Mouse (Mus musculus): ENCODE measurements around the gene Per3. TPM values are rescaled to one million over a fixed set of nuclear protein-coding genes. Genes with fewer than 3 reads are reported as not detected.
A peak's percentile ranks its signal among the peaks of the same experiment; 100 is the strongest.

The Per3 gene
- 4.5 and 5.2 TPM in 2 replicates for polyA plus RNA-seq (2014; fragmentation: Nextera tagmentation; extraction: Ambion mirVana)

- peak within 1 kb of the TSS; percentile 44 for H3K4me3 ChIP-seq (ENCODE audit: low read depth, low read length)
- ATAC-seq (ENCODE audit: low FRiP score) (peak; percentile 96), DNase-seq (ENCODE audit: low spot score) (peak; percentile 94)
- H3K9ac ChIP-seq (ENCODE audit: low read depth, low read length), result peak within 1 kb of the TSS; percentile 59
- no peak within 1 kb of the TSS for H3K27ac ChIP-seq (ENCODE audit: low read depth, low read length)
- H3K4me2 ChIP-seq (replicated peaks; ENCODE audit: low read depth, low read length), result peak within 1 kb of the TSS; percentile 93
- no peaks in the 10 kb centered on the region for H3K9me3 ChIP-seq (ENCODE audit: control insufficient read depth, low read length)
- H3K4me1 ChIP-seq (replicated peaks; ENCODE audit: control insufficient read depth, insufficient read depth, low read length), result peaks cover 3% of the 10 kb centered on the region; the same call in 1 of the 2 replicates
- WGBS, result under 1% methylated on average over 77 of the region's 79 CpGs
- no peaks in the 10 kb centered on the region for H3K27me3 ChIP-seq (ENCODE audit: control insufficient read depth, insufficient read depth, low read length)
- H3K36me3 ChIP-seq (ENCODE audit: control insufficient read depth, insufficient read depth, low read length), result 0 out of 2 replicates have a peak, but pooled peaks cover 3% of the 10 kb centered on the region
Observed at GRCm38 (mm10) chr4:151044037-151044943, at the start of gene Per3. Gene Per3 (minus strand): TSS chr4:151044665.

GRCm38 (mm10) chr4:151089270-151089669, 44.8 kb upstream of the Per3 start, which contains the start of gene Gm13090:
Gene Gm13090 (plus strand): TSS chr4:151089570.
- Histone ChIP-seq H3K27me3 (ENCODE audit: control insufficient read depth, insufficient read depth, low read length) (no peaks in the 10 kb centered on the region), H3K4me1 (replicated peaks; ENCODE audit: control insufficient read depth, insufficient read depth, low read length) (no peaks in the 10 kb centered on the region), H3K4me2 (replicated peaks; ENCODE audit: low read depth, low read length) (no peak within 1 kb of the TSS), H3K9me3 (ENCODE audit: control insufficient read depth, low read length) (no peaks in the 10 kb centered on the region), H3K36me3 (ENCODE audit: control insufficient read depth, insufficient read depth, low read length) (peaks cover 9% of the 10 kb centered on the region; the same call in 1 of the 2 replicates), H3K4me3 (ENCODE audit: low read depth, low read length) (no peak within 1 kb of the TSS), H3K27ac (ENCODE audit: low read depth, low read length) (no peak within 1 kb of the TSS), H3K9ac (ENCODE audit: low read depth, low read length) (no peak within 1 kb of the TSS)
- DNase-seq (ENCODE audit: low spot score), result no peak
- no peak for ATAC-seq (ENCODE audit: low FRiP score)
- WGBS, result 95% methylated on average over 7 of the region's 7 CpGs

GRCm38 (mm10) chr4:151088819-151089218, 44.4 kb upstream of the Per3 start:
- H3K36me3 ChIP-seq (ENCODE audit: control insufficient read depth, insufficient read depth, low read length), result peaks cover 9% of the 10 kb centered on the region; the same call in 1 of the 2 replicates
- H3K4me2 ChIP-seq (replicated peaks; ENCODE audit: low read depth, low read length), result no peak overlapping the region
- no peak for DNase-seq (ENCODE audit: low spot score)
- H3K27me3 ChIP-seq (ENCODE audit: control insufficient read depth, insufficient read depth, low read length), result no peaks in the 10 kb centered on the region
- ATAC-seq (ENCODE audit: low FRiP score), result no peak
- H3K9ac ChIP-seq (ENCODE audit: low read depth, low read length), result no peak overlapping the region
- no peaks in the 10 kb centered on the region for H3K9me3 ChIP-seq (ENCODE audit: control insufficient read depth, low read length)
- H3K4me3 ChIP-seq (ENCODE audit: low read depth, low read length), result no peak overlapping the region
- no peaks in the 10 kb centered on the region for H3K4me1 ChIP-seq (replicated peaks; ENCODE audit: control insufficient read depth, insufficient read depth, low read length)
- 92% methylated on average over 14 of the region's 14 CpGs for WGBS
- no peak overlapping the region for H3K27ac ChIP-seq (ENCODE audit: low read depth, low read length)

GRCm38 (mm10) chr4:151087358-151087757, 42.9 kb upstream of the Per3 start:
- 91% methylated on average over 1 of the region's 1 CpGs for WGBS
- H3K4me2 ChIP-seq (replicated peaks; ENCODE audit: low read depth, low read length), result no peak overlapping the region
- peaks cover 11% of the 10 kb centered on the region; the same call in 1 of the 2 replicates for H3K36me3 ChIP-seq (ENCODE audit: control insufficient read depth, insufficient read depth, low read length)
- DNase-seq (ENCODE audit: low spot score) (no peak), ATAC-seq (ENCODE audit: low FRiP score) (no peak)
- no peak overlapping the region for H3K9ac ChIP-seq (ENCODE audit: low read depth, low read length)
- no peak overlapping the region for H3K4me3 ChIP-seq (ENCODE audit: low read depth, low read length)
- no peak overlapping the region for H3K27ac ChIP-seq (ENCODE audit: low read depth, low read length)
- H3K9me3 ChIP-seq (ENCODE audit: control insufficient read depth, low read length), result no peaks in the 10 kb centered on the region
- no peaks in the 10 kb centered on the region for H3K27me3 ChIP-seq (ENCODE audit: control insufficient read depth, insufficient read depth, low read length)
- no peaks in the 10 kb centered on the region for H3K4me1 ChIP-seq (replicated peaks; ENCODE audit: control insufficient read depth, insufficient read depth, low read length)

GRCm38 (mm10) chr4:151083027-151083426, 38.6 kb upstream of the Per3 start:
- Histone ChIP-seq H3K27ac (ENCODE audit: low read depth, low read length) (no peak overlapping the region), H3K27me3 (ENCODE audit: control insufficient read depth, insufficient read depth, low read length) (no peaks in the 10 kb centered on the region), H3K36me3 (ENCODE audit: control insufficient read depth, insufficient read depth, low read length) (peaks cover 20% of the 10 kb centered on the region), H3K9ac (ENCODE audit: low read depth, low read length) (no peak overlapping the region), H3K4me3 (ENCODE audit: low read depth, low read length) (no peak overlapping the region), H3K4me2 (replicated peaks; ENCODE audit: low read depth, low read length) (no peak overlapping the region), H3K9me3 (ENCODE audit: control insufficient read depth, low read length) (no peaks in the 10 kb centered on the region), H3K4me1 (replicated peaks; ENCODE audit: control insufficient read depth, insufficient read depth, low read length) (no peaks in the 10 kb centered on the region)
- WGBS, result 90% methylated on average over 5 of the region's 5 CpGs
- DNase-seq (ENCODE audit: low spot score), result no peak
- ATAC-seq (ENCODE audit: low FRiP score), result no peak

- ATAC-seq (ENCODE audit: low FRiP score), result no peak
- Histone ChIP-seq H3K36me3 (ENCODE audit: control insufficient read depth, insufficient read depth, low read length) (peaks cover 23% of the 10 kb centered on the region), H3K9me3 (ENCODE audit: control insufficient read depth, low read length) (no peaks in the 10 kb centered on the region), H3K27ac (ENCODE audit: low read depth, low read length) (no peak overlapping the region), H3K9ac (ENCODE audit: low read depth, low read length) (no peak overlapping the region), H3K4me1 (replicated peaks; ENCODE audit: control insufficient read depth, insufficient read depth, low read length) (no peaks in the 10 kb centered on the region), H3K4me2 (replicated peaks; ENCODE audit: low read depth, low read length) (no peak overlapping the region), H3K4me3 (ENCODE audit: low read depth, low read length) (no peak overlapping the region), H3K27me3 (ENCODE audit: control insufficient read depth, insufficient read depth, low read length) (no peaks in the 10 kb centered on the region)
- DNase-seq (ENCODE audit: low spot score), result no peak
- WGBS, result 91% methylated on average over 13 of the region's 13 CpGs
Observed at GRCm38 (mm10) chr4:151081977-151082376, 37.5 kb upstream of the Per3 start.

GRCm38 (mm10) chr4:151081355-151081754, 36.9 kb upstream of the Per3 start:
- H3K4me1 ChIP-seq (replicated peaks; ENCODE audit: control insufficient read depth, insufficient read depth, low read length), result no peaks in the 10 kb centered on the region
- WGBS, result 86% methylated on average over 2 of the region's 2 CpGs
- no peak for ATAC-seq (ENCODE audit: low FRiP score)

GRCm38 (mm10) chr4:151074817-151075216, 30.4 kb upstream of the Per3 start:
- Histone ChIP-seq H3K27ac (ENCODE audit: low read depth, low read length) (no peak overlapping the region), H3K4me3 (ENCODE audit: low read depth, low read length) (no peak overlapping the region), H3K9ac (ENCODE audit: low read depth, low read length) (no peak overlapping the region), H3K27me3 (ENCODE audit: control insufficient read depth, insufficient read depth, low read length) (no peaks in the 10 kb centered on the region), H3K4me2 (replicated peaks; ENCODE audit: low read depth, low read length) (no peak overlapping the region), H3K36me3 (ENCODE audit: control insufficient read depth, insufficient read depth, low read length) (peaks cover 21% of the 10 kb centered on the region), H3K9me3 (ENCODE audit: control insufficient read depth, low read length) (no peaks in the 10 kb centered on the region), H3K4me1 (replicated peaks; ENCODE audit: control insufficient read depth, insufficient read depth, low read length) (no peaks in the 10 kb centered on the region)
- ATAC-seq (ENCODE audit: low FRiP score) (no peak), DNase-seq (ENCODE audit: low spot score) (no peak)
- WGBS, result 93% methylated on average over 15 of the region's 15 CpGs

More at GRCm38 (mm10) chr4:151081355-151081754, 36.9 kb upstream of the Per3 start:
- Histone ChIP-seq H3K36me3 (ENCODE audit: control insufficient read depth, insufficient read depth, low read length) (peaks cover 26% of the 10 kb centered on the region), H3K27me3 (ENCODE audit: control insufficient read depth, insufficient read depth, low read length) (no peaks in the 10 kb centered on the region), H3K9me3 (ENCODE audit: control insufficient read depth, low read length) (no peaks in the 10 kb centered on the region), H3K4me3 (ENCODE audit: low read depth, low read length) (no peak overlapping the region), H3K27ac (ENCODE audit: low read depth, low read length) (no peak overlapping the region), H3K9ac (ENCODE audit: low read depth, low read length) (no peak overlapping the region), H3K4me2 (replicated peaks; ENCODE audit: low read depth, low read length) (no peak overlapping the region)
- DNase-seq (ENCODE audit: low spot score), result no peak
